Mouse (Mus musculus) NIH3T3 (cell line): ENCODE measurements at regions not wholly inside any gene's neighbourhood (a gene's known extent, or its start where the extent isn't known, plus 50 kb on each side); places are given as distances from the start of the nearest gene placed in this dataset.
A peak's percentile ranks its signal among the peaks of the same experiment; 100 is the strongest.

ENCODE experiments used
- DNase-seq: peaks from one replicate; pipeline ENCODE4 v3.0.0-alpha.2; 2012; ENCODE audit warnings: low read depth

DNA sequence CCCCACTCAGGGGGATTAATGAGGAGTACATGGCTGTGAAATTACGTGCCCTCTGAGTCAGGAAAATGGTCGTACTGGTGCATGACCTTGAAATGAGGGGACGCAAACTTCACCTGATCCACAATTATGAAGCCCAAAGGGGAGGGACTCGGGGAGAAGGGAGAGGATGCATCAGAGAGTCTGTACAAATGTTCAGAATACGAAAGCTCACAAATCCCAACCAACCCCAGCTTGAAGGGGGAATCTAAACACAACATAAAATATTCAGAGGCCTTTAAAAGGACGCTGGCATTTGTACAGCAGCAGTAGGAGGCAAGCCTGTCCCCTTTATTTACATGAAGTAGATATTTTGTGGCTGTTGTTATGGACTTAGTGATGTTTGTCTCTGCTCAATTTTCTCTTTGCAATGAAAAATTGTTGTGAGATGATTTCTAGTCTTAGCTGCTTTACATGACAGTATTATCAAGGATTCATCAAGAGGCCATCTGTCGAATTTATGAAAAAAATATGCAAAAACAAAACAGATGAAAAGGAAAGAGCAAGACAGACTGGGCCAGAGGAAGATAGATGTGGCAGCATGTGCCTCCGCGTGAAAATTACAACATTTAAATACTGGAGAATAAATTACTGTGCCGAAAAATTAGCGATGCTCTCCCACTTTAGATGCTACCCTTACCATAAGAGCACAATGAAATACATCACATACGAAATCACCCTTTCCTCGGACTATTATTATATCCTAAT, 695.3 kb downstream of the 1700064H15Rik start:
- DNase-seq: no peak

DNA sequence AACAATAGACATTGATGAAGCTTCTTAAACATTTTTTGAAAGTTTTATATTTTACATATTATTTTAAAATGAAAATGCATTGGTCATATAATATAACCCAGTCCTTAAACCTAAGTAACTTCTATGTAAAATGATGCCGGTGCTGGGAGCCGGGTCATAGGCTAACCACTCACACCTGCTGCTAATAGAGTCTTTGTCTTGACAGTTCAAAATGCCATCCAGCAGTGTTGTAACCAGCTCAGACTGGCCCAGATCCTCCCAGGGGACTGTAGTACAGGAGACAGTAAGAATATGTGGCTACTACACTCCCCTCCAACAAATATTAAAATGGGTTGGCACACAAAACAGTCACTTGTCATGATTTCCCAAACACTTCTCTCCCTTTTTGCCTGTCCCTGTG, 693.6 kb downstream of the 1700064H15Rik start:
- no peak for DNase-seq

DNA sequence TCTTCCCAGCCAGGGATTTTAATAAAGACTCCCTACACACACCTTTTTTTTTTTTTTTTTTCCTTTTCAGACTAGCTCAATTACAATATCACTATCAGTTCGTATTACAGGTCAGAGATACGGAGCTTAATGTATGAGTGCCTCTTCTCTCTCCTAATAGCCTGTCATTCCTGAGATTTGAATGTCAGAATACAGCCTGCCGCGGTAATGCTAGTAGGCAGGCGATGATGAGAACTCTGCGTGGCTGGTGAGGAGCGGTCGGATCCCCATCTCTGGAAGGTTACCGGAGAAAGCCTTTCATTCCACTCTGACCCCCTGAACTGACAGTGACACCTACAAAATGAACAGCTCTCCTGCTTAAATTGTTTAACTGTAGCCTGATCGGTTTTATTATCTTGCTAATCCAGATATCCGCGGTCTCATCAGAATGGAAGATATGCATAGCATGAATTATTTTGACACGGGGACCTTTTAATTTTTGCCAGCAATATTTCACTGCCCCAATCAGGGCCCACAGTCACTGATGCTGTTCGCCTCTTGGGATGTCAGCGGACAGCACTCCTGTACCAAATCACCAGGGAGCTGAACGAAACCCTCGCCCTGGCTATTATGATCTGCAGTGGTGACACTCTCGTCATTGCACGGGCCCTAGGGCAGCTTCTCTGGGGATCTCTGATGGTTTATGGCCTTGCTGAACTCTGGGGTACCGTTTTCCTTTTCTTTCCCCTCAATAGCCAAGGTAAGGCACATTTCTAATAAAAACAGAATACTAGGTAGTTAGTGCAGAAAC, 690.9 kb downstream of the 1700064H15Rik start:
- DNase-seq: no peak

DNA sequence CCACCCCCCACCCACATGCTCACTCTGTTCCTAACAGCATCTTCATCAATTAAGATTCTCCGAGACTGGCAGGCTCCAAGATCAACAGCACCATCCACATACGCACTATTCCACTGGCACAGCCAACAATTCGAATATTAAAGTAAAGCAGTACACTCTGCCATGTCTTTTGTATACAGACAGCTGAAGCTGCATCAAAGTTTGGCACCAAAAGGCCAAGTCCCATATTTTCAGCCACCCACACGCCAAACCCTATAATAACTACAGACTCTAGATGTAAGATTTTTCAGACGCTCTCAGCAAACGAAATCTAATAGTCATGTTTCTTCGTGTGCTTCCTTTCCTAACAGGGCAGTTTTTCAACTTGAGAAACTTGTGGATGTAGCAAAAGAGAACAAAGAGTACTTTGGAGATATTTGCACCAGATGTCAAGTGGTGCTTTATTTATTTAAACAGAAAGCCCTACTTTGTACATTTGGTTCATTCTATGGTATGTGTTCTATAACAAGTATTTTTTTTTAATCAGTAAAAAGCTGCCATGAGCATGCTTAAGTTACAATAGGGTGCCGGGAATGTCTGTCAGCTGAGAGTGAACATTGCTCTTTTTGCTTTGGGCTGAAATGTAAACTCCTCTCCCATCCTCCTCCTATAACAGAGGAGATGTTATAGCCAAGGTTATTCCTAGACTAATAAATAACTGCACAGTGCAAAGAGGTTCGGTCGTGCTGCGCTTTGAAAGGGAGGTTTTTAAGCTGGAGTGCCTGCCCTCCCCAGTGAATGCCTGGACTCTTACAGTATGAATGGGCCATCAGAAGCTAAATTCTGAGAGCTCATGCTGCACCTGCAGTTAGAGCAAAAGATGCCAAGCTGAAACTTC, 686.9 kb downstream of the 1700064H15Rik start:
- DNase-seq: no peak

DNA sequence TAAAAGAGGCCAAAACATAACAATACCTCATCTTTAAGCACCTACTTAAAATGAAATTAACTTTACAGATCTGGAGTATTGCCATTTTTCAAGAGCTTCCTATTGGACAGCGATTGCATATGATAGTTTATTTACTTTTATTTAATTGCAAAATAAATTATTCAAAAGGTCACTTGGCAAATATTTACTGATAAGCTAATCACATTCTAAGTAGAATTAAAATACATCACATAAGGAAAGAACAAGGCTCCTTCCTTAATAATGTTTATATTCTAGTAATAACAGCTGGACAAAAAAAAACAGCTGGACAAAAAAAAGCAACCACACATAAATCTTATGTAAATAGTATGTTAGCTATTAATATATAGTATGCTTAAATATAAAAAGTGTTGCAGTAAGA, 668.1 kb downstream of the 1700064H15Rik start:
- DNase-seq: no peak

DNA sequence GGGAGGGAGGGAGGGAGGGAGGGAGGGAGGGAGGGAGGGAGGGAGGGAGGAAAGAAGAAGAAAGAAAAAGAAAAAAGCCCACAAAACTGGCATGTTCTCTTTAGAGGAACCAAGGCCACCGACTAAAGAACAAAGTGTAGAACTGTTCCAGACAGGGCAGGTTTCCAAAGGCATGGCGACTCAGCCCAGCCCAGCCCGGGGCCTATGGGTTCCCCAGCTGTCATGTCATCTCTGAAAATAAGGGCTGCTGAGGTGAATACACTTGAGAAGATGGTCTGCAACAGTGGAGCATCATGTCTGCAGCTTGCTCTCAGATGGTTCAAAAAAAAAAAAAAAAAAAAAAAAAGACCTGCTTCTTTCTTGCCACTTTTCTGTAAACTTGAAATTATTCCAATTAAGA, 639.8 kb downstream of the 1700064H15Rik start:
- no peak for DNase-seq

DNA sequence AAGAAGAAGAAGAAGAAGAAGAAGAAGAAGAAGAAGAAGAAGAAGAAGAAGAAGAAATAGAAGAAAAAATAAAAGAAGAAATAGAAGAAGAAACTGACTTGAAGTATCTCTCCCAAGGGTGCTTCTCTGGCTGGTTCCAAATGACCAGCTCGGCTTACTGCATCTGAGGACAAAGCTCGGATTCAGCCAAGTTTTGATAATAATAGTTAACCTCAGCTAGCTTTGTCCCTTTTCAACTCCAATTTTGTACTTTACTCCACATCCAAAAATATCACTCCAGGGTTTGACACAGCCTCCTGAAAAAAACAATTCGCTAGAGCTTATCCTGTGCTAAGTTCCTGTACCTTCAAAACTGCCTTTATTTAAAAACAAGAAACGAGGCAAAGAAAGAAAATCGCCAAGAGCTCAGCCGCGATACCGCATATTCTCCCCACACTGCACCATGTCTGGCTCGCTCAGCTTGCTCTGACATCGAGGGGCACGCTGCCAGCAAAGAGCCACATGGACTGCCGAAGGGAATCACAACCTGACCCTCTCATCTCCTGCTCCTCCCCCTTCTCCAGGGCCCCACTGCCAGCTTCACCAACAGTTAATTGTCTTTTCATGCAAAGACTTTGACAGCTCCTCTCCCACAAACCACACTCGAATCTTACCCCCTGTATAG, 638.8 kb downstream of the 1700064H15Rik start:
- no peak for DNase-seq

DNA sequence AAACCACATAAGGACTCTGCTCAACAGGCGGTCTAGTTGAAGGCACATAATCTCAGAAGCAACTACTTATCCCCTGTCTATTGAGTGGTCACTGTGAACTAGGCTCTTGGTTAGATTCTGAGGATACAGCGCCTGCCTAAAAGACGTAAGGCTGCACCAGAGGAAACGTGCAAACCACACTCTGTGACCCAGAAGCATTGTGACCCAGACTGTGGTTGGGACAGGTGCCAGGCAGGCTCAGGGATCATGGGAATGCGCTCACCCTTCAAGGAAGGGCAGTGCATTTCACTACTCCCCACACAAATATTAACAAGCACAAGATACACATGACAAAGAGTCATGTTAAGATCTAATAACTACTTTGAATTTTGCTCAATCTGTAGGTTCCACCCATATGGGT, 628.3 kb downstream of the 1700064H15Rik start:
- peak; percentile 5 for DNase-seq

DNA sequence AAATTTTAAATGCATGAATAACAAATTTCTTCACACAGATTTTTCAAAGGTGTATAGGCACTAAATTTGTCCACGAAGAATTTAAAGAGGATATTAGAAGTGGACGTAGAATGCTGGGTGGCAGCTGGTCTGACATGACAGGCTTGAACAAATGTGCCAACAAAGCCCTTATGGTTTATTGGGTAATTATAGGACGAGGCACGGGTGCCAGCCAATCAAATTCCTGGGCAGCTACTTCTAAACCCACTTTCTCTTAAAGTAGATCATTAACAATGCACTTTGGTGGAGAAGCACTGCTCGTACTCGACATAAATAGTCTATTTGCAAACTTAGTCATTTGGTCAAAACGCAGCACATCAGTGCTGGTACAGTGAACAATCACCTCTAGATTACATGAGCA, 626.4 kb downstream of the 1700064H15Rik start:
- no peak for DNase-seq

DNA sequence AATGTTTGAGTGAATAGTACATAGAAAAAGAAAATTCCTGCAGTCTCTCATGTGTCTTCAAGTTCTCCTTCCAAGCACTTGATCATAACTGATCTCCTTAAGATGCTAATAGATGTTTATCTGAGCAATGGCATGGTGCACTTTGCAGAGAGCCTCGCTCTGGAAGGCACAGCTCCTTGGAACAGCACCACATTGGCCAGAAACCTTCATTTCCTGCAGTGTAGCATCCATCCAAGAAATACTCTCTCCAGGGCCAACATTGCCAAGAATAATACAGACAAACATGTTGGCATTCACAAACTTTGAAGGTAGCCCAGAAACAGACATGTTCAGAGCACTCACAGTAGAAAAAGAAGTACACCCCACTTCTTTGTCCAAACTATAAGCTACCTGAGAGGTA, 623.7 kb downstream of the 1700064H15Rik start:
- no peak for DNase-seq

DNA sequence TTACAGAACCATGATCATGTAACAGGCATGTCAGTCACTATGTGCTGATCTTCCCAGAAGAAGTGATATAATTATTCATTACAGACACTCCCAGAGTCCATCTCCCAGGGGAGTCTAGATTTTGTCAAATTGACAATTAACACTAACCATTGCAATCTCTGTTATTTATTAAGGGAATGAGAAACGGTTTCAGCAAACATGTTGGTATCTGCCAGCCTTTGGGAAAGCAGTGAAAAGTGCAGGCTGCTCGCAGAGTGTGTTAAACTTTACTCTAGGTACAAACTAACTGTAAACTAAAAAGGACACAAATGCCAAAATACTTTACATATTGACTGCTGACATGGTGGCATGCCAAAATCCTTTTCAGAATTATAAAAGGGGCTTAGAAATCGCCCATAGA, 583.9 kb downstream of the 1700064H15Rik start:
- DNase-seq: no peak

DNA sequence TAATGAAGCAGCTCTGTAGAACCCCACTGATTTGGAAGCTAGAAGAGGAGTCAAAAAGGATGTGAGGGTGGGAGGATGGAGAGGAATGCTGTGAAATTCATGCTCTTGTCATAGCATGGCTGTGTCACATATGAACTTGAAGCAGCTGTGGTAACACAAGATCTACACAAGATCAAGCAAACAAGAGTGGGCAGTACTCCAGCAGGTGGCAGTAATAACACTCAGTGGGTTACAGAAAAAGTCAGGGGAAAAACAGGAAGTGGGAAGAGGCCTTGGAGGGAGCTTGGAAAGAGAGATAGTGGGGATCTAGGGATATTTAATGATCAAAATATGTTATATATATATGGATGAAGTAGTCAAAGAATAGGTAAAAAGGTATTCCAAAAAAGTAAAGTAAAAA, 582.5 kb downstream of the 1700064H15Rik start:
- peak; percentile 21 for DNase-seq

DNA sequence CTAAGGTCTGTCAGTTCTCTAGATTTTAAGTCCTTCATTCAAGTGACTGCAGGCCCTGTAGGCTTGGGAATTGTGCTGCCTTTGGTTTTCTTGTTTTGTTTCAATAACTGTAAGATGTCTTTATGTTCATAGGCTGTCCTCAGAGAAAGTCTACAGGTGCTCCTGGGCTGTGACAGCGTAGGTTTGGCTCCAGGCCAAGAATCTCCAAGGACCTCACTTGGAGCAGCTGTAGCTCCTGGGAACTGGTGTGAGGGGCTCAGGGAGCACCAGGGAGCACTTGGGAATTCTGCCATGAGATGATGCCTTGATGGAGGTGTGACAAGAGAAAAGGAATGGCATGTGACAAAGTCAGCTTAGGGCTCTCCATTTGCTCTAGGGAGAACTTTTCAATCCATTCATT, 581.9 kb downstream of the 1700064H15Rik start:
- no peak for DNase-seq

DNA sequence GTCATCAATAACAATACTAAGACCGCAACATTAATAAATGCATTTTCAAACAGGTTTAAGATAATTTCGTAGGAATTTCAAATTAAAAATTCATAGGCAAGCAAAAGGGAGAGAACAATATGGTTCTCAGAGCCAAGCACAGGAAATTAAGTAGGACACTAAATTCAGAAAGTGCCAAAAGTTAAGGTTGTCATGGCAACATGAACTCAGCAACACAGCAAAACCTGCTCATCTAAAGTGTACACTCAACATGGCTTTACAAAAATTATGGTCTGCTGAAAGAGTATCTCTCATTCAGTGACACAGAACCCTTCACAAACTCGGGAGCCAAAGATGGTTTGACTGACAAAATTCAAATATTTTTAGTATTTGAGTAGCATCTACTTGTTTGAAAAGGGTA, 572.5 kb downstream of the 1700064H15Rik start:
- DNase-seq: no peak

DNA sequence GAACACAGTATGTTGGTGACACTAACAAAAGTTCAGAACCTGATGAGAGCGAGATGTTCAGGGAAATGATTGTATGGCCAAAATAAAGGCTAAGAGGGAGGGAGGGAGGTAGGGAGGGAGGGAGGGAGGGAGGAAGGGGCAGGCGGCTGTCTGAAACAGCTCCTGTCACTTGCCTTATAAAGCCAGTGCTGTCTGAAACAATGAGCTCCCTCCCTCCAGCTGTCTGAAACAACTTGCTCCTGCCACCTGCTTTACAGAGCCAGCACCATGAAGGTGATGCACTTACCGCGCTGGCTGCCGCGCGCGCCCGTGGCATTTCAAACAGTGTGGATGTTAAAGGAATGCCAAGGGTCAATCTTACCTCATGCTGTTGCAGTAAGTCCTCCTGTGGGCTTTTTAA, 571.9 kb downstream of the 1700064H15Rik start:
- no peak for DNase-seq

DNA sequence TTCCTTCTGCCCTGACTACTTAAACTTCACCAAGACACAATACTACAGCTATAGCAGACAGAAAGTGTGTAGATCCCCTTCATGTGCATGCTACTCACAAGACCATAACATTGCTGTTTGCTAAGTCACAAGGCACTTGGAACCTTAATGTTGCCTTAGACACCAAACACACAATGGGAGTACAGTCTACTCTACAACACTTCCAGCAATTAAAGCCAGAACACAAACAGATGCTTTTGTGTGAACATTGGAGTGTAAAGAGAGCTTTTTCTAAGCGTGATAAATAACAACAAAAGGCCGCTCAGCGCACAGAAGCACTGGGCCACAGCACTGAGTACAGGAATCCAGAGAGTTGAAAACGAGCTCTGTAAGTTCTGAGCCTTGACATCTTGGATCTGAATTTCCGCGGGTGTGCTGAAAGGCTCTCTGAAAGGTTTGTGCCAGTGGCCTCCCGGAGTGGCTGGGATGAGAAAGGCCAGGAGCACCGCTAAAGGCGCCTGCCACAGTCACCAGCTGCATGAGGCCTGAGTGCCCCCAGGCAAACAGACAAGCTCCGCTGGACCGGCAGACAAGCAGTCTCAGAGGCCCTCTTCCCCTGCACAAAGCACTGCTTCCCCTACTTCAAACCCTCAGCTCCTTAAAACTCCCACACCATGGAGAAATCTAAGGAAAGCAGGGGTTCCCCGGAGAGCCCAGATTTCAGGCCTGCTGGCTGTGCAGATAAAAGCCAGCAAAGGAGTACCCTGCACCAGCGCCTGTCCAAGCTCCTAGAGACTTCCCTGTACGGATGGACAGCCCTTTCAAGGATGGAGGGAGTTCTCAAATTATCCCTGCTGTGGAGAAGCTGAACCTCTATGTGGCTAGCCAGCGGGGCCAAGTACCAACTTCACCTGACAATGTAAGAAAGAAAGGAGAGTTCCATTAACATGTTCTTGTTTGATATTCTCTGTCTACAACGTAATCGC, 568.3 kb downstream of the 1700064H15Rik start:
- no peak for DNase-seq

DNA sequence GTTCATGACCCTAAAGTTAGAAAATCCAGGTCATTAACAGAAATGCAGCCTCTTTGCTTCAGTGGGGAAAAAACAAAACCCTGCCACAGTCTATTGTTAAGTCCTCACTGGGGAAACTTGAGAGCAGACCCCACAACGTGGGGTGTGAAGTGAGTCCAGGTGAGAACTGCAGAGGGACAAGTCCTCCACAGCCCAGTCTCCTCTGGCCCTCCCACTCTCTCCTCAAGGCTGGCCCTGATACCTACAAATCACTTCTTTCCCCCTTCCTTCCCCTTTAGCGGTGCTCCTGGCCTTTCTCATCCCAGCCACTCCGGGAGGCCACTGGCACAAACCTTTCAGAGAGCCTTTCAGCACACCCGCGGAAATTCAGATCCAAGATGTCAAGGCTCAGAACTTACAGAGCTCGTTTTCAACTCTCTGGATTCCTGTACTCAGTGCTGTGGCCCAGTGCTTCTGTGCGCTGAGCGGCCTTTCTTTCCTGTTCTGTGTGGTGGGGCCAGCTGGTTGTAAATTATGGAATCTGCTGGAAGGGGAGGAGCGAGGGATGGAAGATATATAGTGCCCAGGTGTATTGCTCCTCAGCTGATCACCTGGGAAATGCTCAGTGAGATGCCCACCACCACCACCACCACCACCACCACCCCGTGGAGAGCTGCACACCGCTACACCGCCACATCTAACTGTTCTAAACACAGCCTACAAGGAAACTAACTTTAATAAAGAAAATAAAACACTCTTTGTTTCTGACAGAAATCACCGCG, 566.8 kb downstream of the 1700064H15Rik start:
- no peak for DNase-seq

DNA sequence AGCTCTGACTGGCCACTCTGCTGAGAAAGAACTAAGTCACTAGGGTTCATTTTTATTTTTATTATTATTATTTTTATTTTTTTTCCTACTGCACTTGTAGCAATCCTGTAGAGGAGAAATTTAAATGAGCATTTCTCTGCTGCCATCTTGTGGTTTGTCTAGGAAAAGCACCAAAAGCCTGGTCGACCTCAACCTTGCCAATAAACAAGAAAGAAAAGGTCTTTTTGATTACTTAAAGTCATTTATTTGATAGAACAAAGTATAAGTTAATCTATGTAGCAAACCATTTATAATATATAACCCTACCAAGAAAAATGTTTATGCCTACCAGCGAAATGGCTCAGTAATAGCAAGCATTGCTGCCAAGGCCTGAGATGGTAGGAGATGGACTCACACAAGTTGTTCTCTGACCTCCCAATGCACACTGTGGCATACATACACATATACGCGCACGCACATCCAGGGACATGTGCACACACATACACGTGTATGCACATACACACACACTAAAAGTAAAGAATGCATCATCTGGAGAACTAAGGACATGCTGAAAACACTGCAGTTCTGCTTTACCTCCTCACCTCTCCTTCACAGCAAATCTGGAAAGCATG, 566.1 kb downstream of the 1700064H15Rik start:
- DNase-seq: peak; percentile 78

DNA sequence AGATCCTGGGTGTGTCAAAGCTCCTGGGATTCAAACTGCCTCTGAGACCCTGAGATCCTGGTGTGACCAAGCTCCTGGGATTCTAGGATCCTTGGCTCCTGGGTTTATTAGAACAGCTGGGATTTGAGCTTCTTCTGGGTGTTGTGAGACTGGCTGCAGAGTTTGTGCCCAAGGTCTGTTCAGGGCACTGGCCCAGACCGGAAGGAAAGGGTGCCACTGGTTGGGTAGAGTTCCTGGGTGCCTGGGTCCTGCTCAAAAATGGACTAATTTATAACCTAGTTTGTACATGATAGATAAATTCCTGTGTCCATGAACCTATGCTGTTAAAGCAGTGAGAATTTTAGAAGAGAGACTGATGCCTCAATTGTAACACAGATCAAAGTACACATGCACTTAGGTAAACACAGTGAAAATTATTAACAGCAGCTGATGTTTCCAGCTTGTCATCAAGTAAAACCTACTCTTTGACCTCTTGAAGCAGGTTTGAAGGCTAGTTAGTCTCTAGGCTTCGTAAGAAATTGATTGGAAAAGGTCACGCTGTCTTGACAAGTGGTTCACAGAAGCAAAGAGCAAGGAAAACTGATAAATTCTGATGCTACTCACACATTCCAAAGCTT, 561.2 kb downstream of the 1700064H15Rik start:
- no peak for DNase-seq
